Mouse (Mus musculus) megakaryocyte, adult 5-6 weeks (primary cell): ENCODE measurements around the gene Prpf4. TPM values are rescaled to one million over a fixed set of nuclear protein-coding genes. Genes with fewer than 3 reads are reported as not detected.

ENCODE experiments used
- ATAC-seq: 2 replicates; pipeline ENCODE4 v1.8.0; 2016; ENCODE audit warnings: mild to moderate bottlenecking, inconsistent platforms; ENCODE audit not compliant: poor library complexity, severe bottlenecking
- total RNA-seq, 2 experiments: library from RNA; stranded (forward) in 1 of 2; stranded (reverse) in 1 of 2; fragments of 153-499, 151-499 nt in 1 of 2; fragments of 221-1000, 200-1000 nt in 1 of 2; gene quantifications; 2 replicates each; pipeline versions ENCODE4 v1.2.3 to v1.2.4; 2015 to 2017

Gene Prpf4
- total RNA-seq, 2 experiments from 2014 or later, result 11.2 TPM

DNA sequence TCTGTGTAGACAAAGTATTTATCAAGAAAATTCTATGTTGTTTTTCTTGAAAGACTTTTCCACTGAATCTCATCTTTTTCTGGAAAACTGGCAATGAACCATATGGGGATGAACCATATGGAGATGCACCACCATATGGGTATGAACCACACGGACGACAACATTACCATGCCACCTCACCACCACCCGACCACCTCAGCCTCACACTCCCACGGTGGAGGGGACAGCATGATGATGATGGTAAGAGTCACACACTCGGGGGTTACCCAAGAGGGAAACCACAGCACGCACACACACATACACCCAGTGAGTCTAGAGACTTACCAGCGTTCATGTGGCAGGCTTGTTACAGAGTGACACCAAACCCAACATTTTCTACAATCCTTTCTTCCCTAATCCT, 23.2 kb upstream of the Prpf4 start:
- no peak for ATAC-seq

DNA sequence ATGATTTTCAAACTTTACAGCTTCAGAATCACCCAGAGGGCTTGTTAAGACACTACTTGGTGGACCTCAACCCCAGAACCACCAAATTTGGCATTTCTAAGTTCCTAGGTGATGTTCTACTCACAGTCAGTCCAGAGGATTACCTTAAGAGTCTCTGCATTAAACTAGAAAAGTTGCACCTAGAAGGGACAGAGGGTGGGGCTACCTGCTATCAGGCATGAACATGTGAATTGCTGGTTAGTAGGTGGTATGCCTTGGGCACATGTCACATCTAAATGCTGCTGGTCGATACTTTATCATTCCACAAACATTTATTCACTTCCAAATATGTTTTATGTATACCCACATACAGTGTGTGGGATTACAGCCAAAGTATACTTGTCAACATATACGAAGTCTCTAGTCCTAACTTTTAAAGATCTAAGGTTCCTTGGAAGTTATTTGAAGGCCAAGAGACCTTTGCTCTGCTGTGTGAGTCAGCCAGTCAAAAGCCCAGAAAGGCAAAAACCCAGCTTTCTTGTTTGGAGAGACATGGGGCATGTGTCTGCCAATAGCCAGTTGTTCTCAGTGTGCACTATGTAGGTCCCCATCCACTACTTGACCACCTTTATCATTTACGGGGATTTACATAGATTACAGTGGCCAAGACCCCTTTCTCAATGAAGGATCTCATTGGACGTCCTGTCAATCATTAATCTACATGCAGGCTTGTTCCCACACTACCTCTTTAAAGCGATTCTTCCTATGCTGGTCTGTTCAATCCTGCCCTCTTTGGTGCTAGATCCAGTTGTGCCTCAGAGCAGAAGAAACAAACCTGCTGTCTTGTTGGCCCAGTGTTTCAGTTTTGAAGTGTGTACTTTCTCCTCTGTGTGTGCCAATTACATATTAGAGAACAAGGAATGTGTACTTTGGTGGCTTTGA, 18.7 kb upstream of the Prpf4 start:
- ATAC-seq, result no peak

DNA sequence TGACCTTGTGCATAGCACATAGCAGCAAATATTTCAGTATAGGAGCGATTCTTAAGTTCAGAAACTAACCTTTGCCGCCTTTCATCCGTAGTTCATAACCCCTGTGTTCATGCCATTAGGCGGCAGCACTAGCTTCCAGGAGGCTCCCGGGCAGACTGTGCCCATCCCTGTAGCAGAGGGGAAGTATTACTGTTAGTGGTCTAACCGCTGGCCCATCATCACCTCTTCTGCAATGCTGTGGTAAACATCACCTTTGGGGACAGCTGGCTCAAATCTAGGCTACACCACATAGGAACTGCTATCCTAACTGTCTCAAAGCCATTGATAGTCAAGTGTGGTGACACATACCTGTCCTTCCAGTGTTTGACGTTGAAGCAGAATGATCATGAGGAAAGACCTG, 16.7 kb upstream of the Prpf4 start:
- peak; percentile 98 for ATAC-seq

DNA sequence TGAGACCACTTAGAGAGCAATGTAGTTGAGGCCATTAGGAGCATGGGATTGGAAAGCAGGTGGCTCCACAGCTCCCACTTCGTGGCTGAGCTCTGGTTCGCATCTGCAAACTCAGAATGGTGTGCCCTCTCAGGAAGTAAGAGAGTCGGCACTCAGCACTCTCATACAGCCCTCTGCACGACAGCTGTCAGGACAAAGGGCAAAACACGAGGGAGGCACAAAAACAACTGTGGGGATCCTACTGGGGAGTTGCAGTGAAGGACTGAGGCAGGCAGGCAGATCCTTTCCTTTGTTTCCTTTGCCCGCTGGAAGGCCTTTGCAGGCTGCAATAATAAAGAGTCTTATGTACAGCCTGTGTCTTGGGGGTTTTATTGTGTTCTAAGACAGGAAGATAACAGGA, 15.1 kb upstream of the Prpf4 start:
- no peak for ATAC-seq

DNA sequence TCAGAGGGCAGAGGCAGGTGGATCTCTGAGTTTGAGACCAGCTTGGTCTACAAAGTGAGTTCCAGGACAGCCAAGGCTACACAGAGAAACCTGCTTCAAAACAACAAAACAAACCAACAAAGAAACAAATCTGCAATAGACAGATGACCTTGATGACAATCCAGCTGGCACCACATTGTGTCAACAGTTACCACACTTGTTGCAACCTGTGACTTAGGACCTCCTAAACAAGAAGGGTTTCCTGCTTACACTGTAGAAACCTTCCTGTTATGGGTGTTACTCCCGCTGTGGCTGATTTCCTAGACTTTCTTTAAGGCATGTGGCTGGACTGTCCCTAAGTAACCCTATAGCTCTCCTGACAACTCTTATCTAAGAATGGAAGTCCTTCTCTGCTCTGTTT, 12.8 kb upstream of the Prpf4 start:
- ATAC-seq, result peak; percentile 38; the same call in 1 of the 2 replicates

- ATAC-seq, result no peak
Measured at GRCm38 (mm10) chr4:62397616-62398365, 10.8 kb upstream of the Prpf4 start.

DNA sequence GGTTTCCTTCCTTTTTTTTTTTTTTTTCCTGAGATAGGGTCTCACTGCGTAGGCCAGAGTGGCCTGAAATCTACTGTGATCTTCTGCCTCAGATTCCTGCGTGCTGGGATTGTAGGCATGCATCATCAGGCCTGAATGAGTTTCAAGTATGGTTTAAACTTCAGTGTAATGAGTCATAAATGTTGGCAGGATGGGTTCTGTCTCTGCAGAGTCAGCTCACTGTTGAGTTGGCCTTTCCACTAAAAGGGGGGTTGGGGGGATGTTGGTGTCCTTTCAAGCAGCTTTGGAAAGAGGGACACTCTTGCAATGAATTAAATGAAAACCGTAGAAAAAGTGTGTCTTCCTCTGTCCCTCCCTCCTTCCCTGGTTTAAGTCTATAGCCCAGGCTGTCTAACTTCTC, 9.6 kb upstream of the Prpf4 start:
- no peak for ATAC-seq

GRCm38 (mm10) chr4:62406133-62406532, 2.5 kb upstream of the Prpf4 start:
- ATAC-seq, result no peak

- ATAC-seq, result peak; percentile 49
Measured at GRCm38 (mm10) chr4:62407730-62408582, 641 bp upstream of the Prpf4 start.

GRCm38 (mm10) chr4:62409615-62410014, 1.0 kb downstream of the Prpf4 start:
- ATAC-seq, result no peak

- ATAC-seq, result no peak
Measured at GRCm38 (mm10) chr4:62410325-62410724, 1.7 kb downstream of the Prpf4 start.

GRCm38 (mm10) chr4:62411606-62412005, 3.0 kb downstream of the Prpf4 start:
- ATAC-seq, result no peak

DNA sequence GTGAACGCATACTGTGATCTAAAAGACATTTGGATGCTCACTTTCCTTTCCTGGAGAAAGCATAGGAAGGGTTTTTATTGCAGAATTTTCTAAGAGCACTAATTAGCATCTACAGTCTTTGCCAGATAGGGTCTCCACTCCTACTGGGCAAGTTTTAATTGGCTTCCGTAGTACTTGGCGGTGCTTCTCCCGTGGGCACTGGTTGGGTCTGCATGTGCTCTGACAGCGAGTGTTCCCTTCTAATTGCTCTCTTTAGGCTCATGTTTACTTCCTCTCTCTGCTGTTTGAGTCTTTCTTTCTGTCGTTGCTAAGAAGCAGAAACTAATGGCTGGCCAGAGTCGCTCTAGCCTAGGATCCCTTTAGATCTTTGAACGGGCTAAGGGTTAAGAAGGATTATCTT, 9.9 kb downstream of the Prpf4 start:
- no peak for ATAC-seq

- no peak for ATAC-seq
Measured at GRCm38 (mm10) chr4:62419091-62419490, 10.5 kb downstream of the Prpf4 start.

DNA sequence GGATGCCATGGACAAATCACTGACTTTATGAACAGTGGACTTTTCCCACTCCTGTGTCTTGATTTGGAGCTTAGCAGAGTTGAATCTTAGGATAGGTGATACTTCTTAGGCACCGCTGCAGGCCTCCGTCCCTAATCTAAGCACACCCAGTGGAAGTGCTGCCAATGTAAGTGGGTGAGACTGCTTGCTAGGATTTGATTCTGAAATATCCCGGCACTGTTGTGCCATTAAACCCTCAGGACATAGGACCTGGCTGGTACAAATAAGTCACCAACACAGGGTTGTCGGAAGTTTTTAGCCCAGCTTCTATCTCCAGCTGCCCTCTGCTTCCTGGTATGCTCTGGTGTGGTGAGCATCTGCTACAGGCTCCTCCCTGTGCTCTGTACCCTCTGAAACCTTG, 17.3 kb downstream of the Prpf4 start:
- no peak for ATAC-seq

DNA sequence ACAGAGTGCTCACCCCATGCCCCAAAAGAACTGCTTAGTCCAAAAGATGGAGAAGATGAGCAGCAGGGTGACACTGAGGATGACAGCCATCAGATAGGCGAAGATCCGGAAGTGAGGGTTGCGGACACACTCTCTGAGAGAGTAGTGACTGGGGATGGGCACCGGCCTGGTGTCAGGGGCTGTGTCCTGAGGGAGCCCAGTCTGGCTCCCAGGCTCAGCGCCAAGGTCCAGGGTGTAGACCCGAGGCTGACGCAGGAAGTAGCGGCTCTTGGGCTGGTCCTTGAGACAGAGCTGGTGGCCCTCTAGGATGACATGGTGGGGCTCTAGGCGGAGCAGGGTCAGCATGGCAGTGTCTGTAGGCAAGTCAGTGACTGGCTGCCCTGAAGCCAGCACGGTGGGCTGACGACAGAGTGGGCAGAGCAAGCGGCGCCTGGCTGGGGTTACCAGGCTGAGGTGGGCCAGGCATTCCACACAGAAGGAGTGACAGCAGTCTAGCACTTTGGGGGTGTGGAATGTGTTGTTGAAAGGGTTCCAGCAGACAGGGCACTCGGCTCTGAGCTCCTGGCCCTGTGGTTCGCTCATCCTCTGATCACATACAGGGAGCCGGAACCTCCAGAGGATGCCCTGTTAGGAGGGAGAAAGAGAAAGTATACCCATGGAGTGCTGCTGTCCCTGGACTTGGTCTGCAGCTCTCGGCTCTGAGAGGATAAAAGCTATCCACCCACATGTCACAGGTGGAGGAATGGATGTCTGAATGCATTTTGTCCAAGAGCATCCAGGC, 19.6 kb downstream of the Prpf4 start:
- no peak for ATAC-seq

DNA sequence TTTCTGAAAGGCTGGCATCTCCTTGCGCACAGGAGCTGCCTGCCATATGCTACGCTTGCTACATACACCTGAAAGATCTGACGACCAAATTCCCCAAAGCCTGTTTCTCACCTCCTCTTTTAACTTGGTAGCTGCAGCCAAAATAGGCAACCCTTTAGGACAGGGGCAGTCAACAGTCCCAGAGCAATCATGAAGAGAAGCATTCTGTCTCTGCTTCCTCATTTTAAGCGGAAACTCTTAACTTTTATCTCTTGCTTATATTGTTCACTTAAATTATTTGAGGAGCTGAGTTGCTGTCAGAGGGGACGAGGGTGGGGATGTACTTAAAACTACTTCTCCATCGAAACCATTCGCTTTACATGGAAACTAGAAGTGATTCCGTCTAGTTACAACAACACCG, 21.0 kb downstream of the Prpf4 start:
- peak; percentile 47; the same call in 1 of the 2 replicates for ATAC-seq

DNA sequence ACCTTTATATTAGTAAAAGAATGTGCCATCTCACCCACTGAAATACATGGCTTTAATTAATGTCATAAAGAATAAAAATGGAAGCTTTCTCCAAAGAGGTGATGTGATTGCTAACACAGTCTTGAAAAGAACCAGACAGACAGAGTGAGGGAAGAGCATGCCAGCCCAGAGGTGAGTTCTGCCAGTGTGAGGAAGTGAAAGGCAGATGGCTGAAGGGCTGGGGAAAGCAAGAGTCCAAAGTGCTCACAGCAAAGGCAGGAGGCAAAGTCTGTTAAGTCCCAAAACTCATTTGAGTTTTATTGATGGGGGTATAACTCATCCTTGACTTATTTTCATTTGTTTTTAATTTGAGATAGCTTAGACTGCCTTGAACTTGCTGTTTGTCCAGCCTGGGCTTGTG, 22.1 kb downstream of the Prpf4 start:
- no peak for ATAC-seq

GRCm38 (mm10) chr4:62431522-62431921, 22.9 kb downstream of the Prpf4 start:
- no peak for ATAC-seq
